Mouse (Mus musculus): ENCODE data around the gene Gm20888.
"Not testable (repeated sequence)": the region's sequence is repeated elsewhere in the genome, so short reads cannot be mapped to it uniquely, and the experiment has no call there.

Gm20888 gene

DNA sequence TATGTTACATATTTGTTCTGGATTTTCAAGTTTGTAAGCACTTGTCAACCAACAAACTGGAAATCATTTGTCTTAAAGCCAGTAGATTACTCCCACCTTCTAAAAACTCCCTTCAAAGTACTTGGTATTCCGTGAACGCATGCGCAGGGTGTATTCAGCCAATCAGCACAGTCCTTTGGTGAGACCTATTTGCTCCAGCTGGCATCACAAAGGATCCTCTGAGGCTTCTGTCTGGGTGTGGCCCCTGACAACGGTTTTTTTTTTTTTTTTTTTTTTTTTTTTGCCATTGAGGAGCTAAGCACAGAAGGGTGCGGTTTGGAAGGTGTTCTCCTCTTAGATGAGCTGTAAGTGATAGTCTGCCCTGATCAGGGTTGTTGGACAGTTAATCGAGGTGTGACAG, at the start of gene Gm20888:
Gene Gm20888 (plus strand): TSS at position 301 of the 400 bp plus-strand sequence.
- DNase-seq (ENCODE audit: low spot score in 2 of 2) = not testable (repeated sequence)
